Mouse (Mus musculus): ENCODE results near the gene Gmpr2. TPM values are rescaled to one million over a fixed set of nuclear protein-coding genes. Genes with fewer than 3 reads are reported as not detected.

The Gmpr2 gene
- polyA plus RNA-seq (2015; fragmentation: Illumina TruSeq; extraction: RNeasy Lipid Tissue Mini Kit (QIAGEN cat#74804); ENCODE audit: insufficient read depth, low read depth, low replicate concordance) = 5.6 TPM

GRCm38 (mm10) chr14:55671833-55672740 lies at the start of gene Gmpr2, which contains the start of gene Nedd8:
TSS of gene Gmpr2 (plus strand) at chr14:55671941.
TSS of gene Nedd8 (minus strand) at chr14:55672124.

GRCm38 (mm10) chr14:55635523-55636007 lies 36.2 kb upstream of the Gmpr2 start, which contains the start of gene Ipo4:
TSS of gene Ipo4 (minus strand) at chr14:55635957.

GRCm38 (mm10) chr14:55637795-55638194 lies 33.9 kb upstream of the Gmpr2 start, which contains the start of gene Gm49378:
TSS of gene Gm49378 (minus strand) at chr14:55637895.

GRCm38 (mm10) chr14:55643060-55643907 lies 28.5 kb upstream of the Gmpr2 start, which contains the start of gene Tm9sf1:
TSS of gene Tm9sf1 (minus strand) at chr14:55643806.

GRCm38 (mm10) chr14:55649884-55650283 lies 21.9 kb upstream of the Gmpr2 start, which contains the start of gene Tssk4:
TSS of gene Tssk4 (plus strand) at chr14:55650184.

GRCm38 (mm10) chr14:55659960-55660573 lies 11.7 kb upstream of the Gmpr2 start, which contains the start of gene Mdp1:
TSS of gene Mdp1 (minus strand) at chr14:55660508.

GRCm38 (mm10) chr14:55681160-55682117 lies 9.7 kb downstream of the Gmpr2 start, which contains the start of gene Tinf2:
TSS of gene Tinf2 (minus strand) at chr14:55681820.

GRCm38 (mm10) chr14:55713729-55714122 lies 42.0 kb downstream of the Gmpr2 start, which contains the start of gene Tgm1:
TSS of gene Tgm1 (minus strand) at chr14:55713926.

GRCm38 (mm10) chr14:55721700-55722437 lies 50.1 kb downstream of the Gmpr2 start, which contains the start of gene Rabggta:
TSS of gene Rabggta (minus strand) at chr14:55722263.

Other genes starting within 250 kb of the Gmpr2 start
- gene Dhrs4, start 193.2 kb upstream of the Gmpr2 start, polyA plus RNA-seq (2015; fragmentation: Illumina TruSeq; extraction: RNeasy Lipid Tissue Mini Kit (QIAGEN cat#74804); ENCODE audit: insufficient read depth, low read depth, low replicate concordance) = 17.0 TPM
- gene Carmil3, start 181.3 kb upstream of the Gmpr2 start, polyA plus RNA-seq (2015; fragmentation: Illumina TruSeq; extraction: RNeasy Lipid Tissue Mini Kit (QIAGEN cat#74804); ENCODE audit: insufficient read depth, low read depth, low replicate concordance) = 11.7 TPM
- not detected for gene Cpne6, start 161.5 kb upstream of the Gmpr2 start, polyA plus RNA-seq (2015; fragmentation: Illumina TruSeq; extraction: RNeasy Lipid Tissue Mini Kit (QIAGEN cat#74804); ENCODE audit: insufficient read depth, low read depth, low replicate concordance)
- gene Nrl, start 147.0 kb upstream of the Gmpr2 start, polyA plus RNA-seq (2015; fragmentation: Illumina TruSeq; extraction: RNeasy Lipid Tissue Mini Kit (QIAGEN cat#74804); ENCODE audit: insufficient read depth, low read depth, low replicate concordance) = not detected
- gene Pck2, start 131.7 kb upstream of the Gmpr2 start, polyA plus RNA-seq (2015; fragmentation: Illumina TruSeq; extraction: RNeasy Lipid Tissue Mini Kit (QIAGEN cat#74804); ENCODE audit: insufficient read depth, low read depth, low replicate concordance) = 29.0 TPM
- gene Dcaf11, start 111.9 kb upstream of the Gmpr2 start, polyA plus RNA-seq (2015; fragmentation: Illumina TruSeq; extraction: RNeasy Lipid Tissue Mini Kit (QIAGEN cat#74804); ENCODE audit: insufficient read depth, low read depth, low replicate concordance) = 38.9 TPM
- gene A730061H03Rik, start 111.5 kb upstream of the Gmpr2 start, polyA plus RNA-seq (2015; fragmentation: Illumina TruSeq; extraction: RNeasy Lipid Tissue Mini Kit (QIAGEN cat#74804); ENCODE audit: insufficient read depth, low read depth, low replicate concordance) = not detected
- not detected for gene Fitm1, start 96.3 kb upstream of the Gmpr2 start, polyA plus RNA-seq (2015; fragmentation: Illumina TruSeq; extraction: RNeasy Lipid Tissue Mini Kit (QIAGEN cat#74804); ENCODE audit: insufficient read depth, low read depth, low replicate concordance)
- 38.5 TPM for gene Psme1, start 93.8 kb upstream of the Gmpr2 start, polyA plus RNA-seq (2015; fragmentation: Illumina TruSeq; extraction: RNeasy Lipid Tissue Mini Kit (QIAGEN cat#74804); ENCODE audit: insufficient read depth, low read depth, low replicate concordance)
- 11.7 TPM for gene Emc9, start 86.6 kb upstream of the Gmpr2 start, polyA plus RNA-seq (2015; fragmentation: Illumina TruSeq; extraction: RNeasy Lipid Tissue Mini Kit (QIAGEN cat#74804); ENCODE audit: insufficient read depth, low read depth, low replicate concordance)
- 49.1 TPM for gene Psme2, start 80.8 kb upstream of the Gmpr2 start, polyA plus RNA-seq (2015; fragmentation: Illumina TruSeq; extraction: RNeasy Lipid Tissue Mini Kit (QIAGEN cat#74804); ENCODE audit: insufficient read depth, low read depth, low replicate concordance)
- gene Rnf31, start 80.2 kb upstream of the Gmpr2 start, polyA plus RNA-seq (2015; fragmentation: Illumina TruSeq; extraction: RNeasy Lipid Tissue Mini Kit (QIAGEN cat#74804); ENCODE audit: insufficient read depth, low read depth, low replicate concordance) = 14.7 TPM
- 11.2 TPM for gene Irf9, start 68.4 kb upstream of the Gmpr2 start, polyA plus RNA-seq (2015; fragmentation: Illumina TruSeq; extraction: RNeasy Lipid Tissue Mini Kit (QIAGEN cat#74804); ENCODE audit: insufficient read depth, low read depth, low replicate concordance)
- 9.7 TPM for gene Rec8, start 53.9 kb upstream of the Gmpr2 start, polyA plus RNA-seq (2015; fragmentation: Illumina TruSeq; extraction: RNeasy Lipid Tissue Mini Kit (QIAGEN cat#74804); ENCODE audit: insufficient read depth, low read depth, low replicate concordance)
- gene Ipo4, start 36.0 kb upstream of the Gmpr2 start, polyA plus RNA-seq (2015; fragmentation: Illumina TruSeq; extraction: RNeasy Lipid Tissue Mini Kit (QIAGEN cat#74804); ENCODE audit: insufficient read depth, low read depth, low replicate concordance) = 49.8 TPM
- gene Gm49378, start 34.0 kb upstream of the Gmpr2 start, polyA plus RNA-seq (2015; fragmentation: Illumina TruSeq; extraction: RNeasy Lipid Tissue Mini Kit (QIAGEN cat#74804); ENCODE audit: insufficient read depth, low read depth, low replicate concordance) = 1.6 TPM
- 17.3 TPM for gene Tm9sf1, start 28.1 kb upstream of the Gmpr2 start, polyA plus RNA-seq (2015; fragmentation: Illumina TruSeq; extraction: RNeasy Lipid Tissue Mini Kit (QIAGEN cat#74804); ENCODE audit: insufficient read depth, low read depth, low replicate concordance)
- 0.59 TPM for gene Tssk4, start 21.8 kb upstream of the Gmpr2 start, polyA plus RNA-seq (2015; fragmentation: Illumina TruSeq; extraction: RNeasy Lipid Tissue Mini Kit (QIAGEN cat#74804); ENCODE audit: insufficient read depth, low read depth, low replicate concordance)
- gene Mdp1, start 11.4 kb upstream of the Gmpr2 start, polyA plus RNA-seq (2015; fragmentation: Illumina TruSeq; extraction: RNeasy Lipid Tissue Mini Kit (QIAGEN cat#74804); ENCODE audit: insufficient read depth, low read depth, low replicate concordance) = 8.9 TPM
- 60.9 TPM for gene Nedd8, start 183 bp downstream of the Gmpr2 start, polyA plus RNA-seq (2015; fragmentation: Illumina TruSeq; extraction: RNeasy Lipid Tissue Mini Kit (QIAGEN cat#74804); ENCODE audit: insufficient read depth, low read depth, low replicate concordance)
- 5.5 TPM for gene Tinf2, start 9.9 kb downstream of the Gmpr2 start, polyA plus RNA-seq (2015; fragmentation: Illumina TruSeq; extraction: RNeasy Lipid Tissue Mini Kit (QIAGEN cat#74804); ENCODE audit: insufficient read depth, low read depth, low replicate concordance)
- 0.30 TPM for gene Tgm1, start 42.0 kb downstream of the Gmpr2 start, polyA plus RNA-seq (2015; fragmentation: Illumina TruSeq; extraction: RNeasy Lipid Tissue Mini Kit (QIAGEN cat#74804); ENCODE audit: insufficient read depth, low read depth, low replicate concordance)
- 9.4 TPM for gene Rabggta, start 50.3 kb downstream of the Gmpr2 start, polyA plus RNA-seq (2015; fragmentation: Illumina TruSeq; extraction: RNeasy Lipid Tissue Mini Kit (QIAGEN cat#74804); ENCODE audit: insufficient read depth, low read depth, low replicate concordance)
- gene Dhrs1, start 73.7 kb downstream of the Gmpr2 start, polyA plus RNA-seq (2015; fragmentation: Illumina TruSeq; extraction: RNeasy Lipid Tissue Mini Kit (QIAGEN cat#74804); ENCODE audit: insufficient read depth, low read depth, low replicate concordance) = 28.8 TPM
- 2.8 TPM for gene Nop9, start 73.8 kb downstream of the Gmpr2 start, polyA plus RNA-seq (2015; fragmentation: Illumina TruSeq; extraction: RNeasy Lipid Tissue Mini Kit (QIAGEN cat#74804); ENCODE audit: insufficient read depth, low read depth, low replicate concordance)
- gene Cideb, start 86.5 kb downstream of the Gmpr2 start, polyA plus RNA-seq (2015; fragmentation: Illumina TruSeq; extraction: RNeasy Lipid Tissue Mini Kit (QIAGEN cat#74804); ENCODE audit: insufficient read depth, low read depth, low replicate concordance) = not detected
- gene Ltb4r2, start 89.5 kb downstream of the Gmpr2 start, polyA plus RNA-seq (2015; fragmentation: Illumina TruSeq; extraction: RNeasy Lipid Tissue Mini Kit (QIAGEN cat#74804); ENCODE audit: insufficient read depth, low read depth, low replicate concordance) = not detected
- not detected for gene Ltb4r1, start 94.0 kb downstream of the Gmpr2 start, polyA plus RNA-seq (2015; fragmentation: Illumina TruSeq; extraction: RNeasy Lipid Tissue Mini Kit (QIAGEN cat#74804); ENCODE audit: insufficient read depth, low read depth, low replicate concordance)
- gene Adcy4, start 112.2 kb downstream of the Gmpr2 start, polyA plus RNA-seq (2015; fragmentation: Illumina TruSeq; extraction: RNeasy Lipid Tissue Mini Kit (QIAGEN cat#74804); ENCODE audit: insufficient read depth, low read depth, low replicate concordance) = 14.4 TPM
- gene Ripk3, start 116.9 kb downstream of the Gmpr2 start, polyA plus RNA-seq (2015; fragmentation: Illumina TruSeq; extraction: RNeasy Lipid Tissue Mini Kit (QIAGEN cat#74804); ENCODE audit: insufficient read depth, low read depth, low replicate concordance) = 2.2 TPM
- gene Nfatc4, start 151.2 kb downstream of the Gmpr2 start, polyA plus RNA-seq (2015; fragmentation: Illumina TruSeq; extraction: RNeasy Lipid Tissue Mini Kit (QIAGEN cat#74804); ENCODE audit: insufficient read depth, low read depth, low replicate concordance) = 5.5 TPM
- 2.1 TPM for gene Nynrin, start 182.1 kb downstream of the Gmpr2 start, polyA plus RNA-seq (2015; fragmentation: Illumina TruSeq; extraction: RNeasy Lipid Tissue Mini Kit (QIAGEN cat#74804); ENCODE audit: insufficient read depth, low read depth, low replicate concordance)
- gene Cbln3, start 212.5 kb downstream of the Gmpr2 start, polyA plus RNA-seq (2015; fragmentation: Illumina TruSeq; extraction: RNeasy Lipid Tissue Mini Kit (QIAGEN cat#74804); ENCODE audit: insufficient read depth, low read depth, low replicate concordance) = not detected
- 5.2 TPM for gene Khnyn, start 213.0 kb downstream of the Gmpr2 start, polyA plus RNA-seq (2015; fragmentation: Illumina TruSeq; extraction: RNeasy Lipid Tissue Mini Kit (QIAGEN cat#74804); ENCODE audit: insufficient read depth, low read depth, low replicate concordance)
- gene Sdr39u1, start 228.4 kb downstream of the Gmpr2 start, polyA plus RNA-seq (2015; fragmentation: Illumina TruSeq; extraction: RNeasy Lipid Tissue Mini Kit (QIAGEN cat#74804); ENCODE audit: insufficient read depth, low read depth, low replicate concordance) = 11.8 TPM